Mouse (Mus musculus) heart, embryonic 13.5 days (tissue): ENCODE measurements around the gene Uhrf1. TPM values are rescaled to one million over a fixed set of nuclear protein-coding genes. Genes with fewer than 3 reads are reported as not detected.

Source experiments
- ATAC-seq: fragments of 200-750 bp; cut with Nextera tagmentation; 2 replicates; pipeline ENCODE4 v1.8.0; 2017; ENCODE audit warnings: moderate TSS enrichment; ENCODE audit not compliant: insufficient number of reproducible peaks, low FRiP score, low TSS enrichment; ENCODE audit errors: extremely low read depth
- H3K27ac ChIP-seq: fragments of 300-500 bp; sonication (generic); replicated peaks from 2 replicates; pipeline ENCODE4 v1.5.1; 2015; ENCODE audit warnings: moderate library complexity, mild to moderate bottlenecking, inconsistent platforms
- H3K27me3 ChIP-seq: fragments of 300-500 bp; sonication (generic); replicated peaks from 2 replicates; pipeline ENCODE4 v1.6.1; 2015; ENCODE audit warnings: mild to moderate bottlenecking, inconsistent platforms
- H3K36me3 ChIP-seq: fragments of 300-500 bp; sonication (generic); 2 replicates; pipeline ENCODE4 v1.6.1; 2015; ENCODE audit warnings: mild to moderate bottlenecking, inconsistent platforms
- H3K4me1 ChIP-seq: fragments of 300-500 bp; sonication (generic); 2 replicates; pipeline ENCODE4 v1.6.1; 2015; ENCODE audit warnings: inconsistent platforms
- H3K4me2 ChIP-seq: fragments of 300-500 bp; sonication (generic); 2 replicates; pipeline ENCODE4 v1.6.1; 2015; ENCODE audit warnings: inconsistent platforms, mild to moderate bottlenecking, moderate library complexity
- H3K4me3 ChIP-seq: fragments of 300-500 bp; sonication (generic); 2 replicates; pipeline ENCODE4 v1.5.1; 2015; ENCODE audit warnings: moderate library complexity, mild to moderate bottlenecking, inconsistent platforms
- H3K9ac ChIP-seq: fragments of 300-500 bp; sonication (generic); 2 replicates; pipeline ENCODE4 v1.6.1; 2015; ENCODE audit warnings: inconsistent platforms, mild to moderate bottlenecking, moderate library complexity
- H3K9me3 ChIP-seq: fragments of 300-500 bp; sonication (generic); 2 replicates; pipeline ENCODE4 v1.6.1; 2016; ENCODE audit warnings: inconsistent platforms
- WGBS: fragments of 180-500 bp; shearing (Covaris S2); methylation state at CpG from one replicate; pipeline ENCODE4 v1.1.7; 2015; ENCODE audit warnings: mixed read lengths; 5-methylcytosine and 5-hydroxymethylcytosine counted together
- polyA plus RNA-seq: library from polyadenylated mRNA; unstranded; fragments of >200 nt; fragmentation: Nextera tagmentation; extraction: Ambion mirVana; gene quantifications from 2 replicates; pipeline ENCODE4 v1.2.1, GENCODE M21; 2015

Gene Uhrf1
- polyA plus RNA-seq, 1 experiment from 2014 or later = 70.7 TPM

DNA sequence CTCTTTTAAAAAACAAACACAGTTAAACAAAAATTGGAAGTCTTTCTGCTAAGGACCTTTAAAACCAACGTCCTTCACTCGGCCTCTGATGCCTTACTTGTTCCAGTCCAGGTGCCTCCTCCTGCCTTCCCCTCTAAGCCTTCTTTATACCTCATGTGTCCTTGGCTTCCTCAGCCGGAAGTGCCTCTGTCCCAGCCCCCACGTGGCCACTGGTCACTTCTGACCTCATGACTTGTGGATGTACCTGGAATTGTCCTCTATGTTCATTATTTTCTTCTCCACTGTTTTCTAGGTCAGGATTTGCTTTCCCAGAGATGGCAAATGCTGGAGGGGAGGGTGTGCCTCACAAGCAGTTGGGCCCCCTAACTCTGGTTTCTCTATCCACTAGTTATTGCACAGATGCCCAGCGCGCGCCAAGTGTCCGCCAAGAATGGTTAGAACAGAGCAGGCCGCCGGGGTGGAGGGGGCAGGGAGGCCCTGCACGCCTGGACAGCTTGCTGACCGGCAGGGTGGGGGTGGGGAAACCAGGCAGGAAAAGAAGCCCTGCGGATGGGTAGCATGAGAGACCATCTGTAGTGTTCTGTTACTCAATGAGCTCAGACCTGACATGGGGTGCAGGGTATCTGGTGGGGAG lies 641 bp upstream of the Uhrf1 start:
- Histone ChIP-seq H3K4me1 (peaks cover 48% of the 10 kb centered on the region), H3K4me2 (peak overlapping the region; percentile 100), H3K9ac (peak overlapping the region; percentile 91), H3K9me3 (no peaks in the 10 kb centered on the region), H3K4me3 (peak overlapping the region; percentile 88), H3K27ac (peak overlapping the region; percentile 88), H3K36me3 (peaks cover 20% of the 10 kb centered on the region), H3K27me3 (no peaks in the 10 kb centered on the region)
- 23% methylated on average over 13 of the region's 13 CpGs for WGBS
- 0 out of 2 replicates have a peak, but pooled peaks have one; percentile 3 for ATAC-seq

DNA sequence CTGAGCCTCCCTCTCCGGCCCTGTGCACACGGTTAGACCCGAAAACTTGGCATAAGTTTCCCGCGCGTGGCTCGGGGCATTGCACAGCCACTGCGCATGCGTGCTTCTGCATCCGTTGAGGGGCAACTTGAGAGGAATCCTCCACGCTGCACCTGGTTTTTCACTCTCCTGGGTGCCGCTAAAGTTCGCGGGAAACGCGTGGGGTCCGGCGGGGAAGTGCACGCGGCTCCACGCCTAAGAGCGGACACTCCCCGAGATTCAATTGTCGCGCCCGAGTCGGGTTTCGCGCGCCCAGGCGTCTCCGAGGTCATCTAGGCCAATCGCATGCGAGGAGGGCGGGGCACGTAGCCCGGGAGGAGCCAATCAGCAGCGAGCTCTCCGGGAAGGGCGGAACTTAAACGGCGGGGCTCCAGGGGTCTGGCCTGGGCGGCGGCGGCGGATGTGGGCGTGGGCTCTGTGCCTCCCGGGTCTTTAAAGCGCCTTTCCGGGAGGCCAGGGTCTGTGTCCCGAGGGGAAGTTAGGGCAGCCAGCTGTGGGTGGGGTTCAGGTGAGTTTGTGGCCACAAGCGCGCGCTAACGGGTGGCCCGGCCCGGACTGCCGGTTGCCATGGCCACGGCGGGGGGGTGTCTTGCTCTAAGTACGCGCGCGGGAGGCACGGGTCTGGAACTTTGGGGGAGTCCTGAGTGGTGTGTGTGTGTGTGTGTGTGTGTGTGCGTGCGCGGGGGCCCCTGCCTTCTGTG lies 896 bp downstream of the Uhrf1 start:
- ATAC-seq = peak; percentile 87
- peak overlapping the region; percentile 88 for H3K27ac ChIP-seq
- no peaks in the 10 kb centered on the region for H3K27me3 ChIP-seq
- no peaks in the 10 kb centered on the region for H3K9me3 ChIP-seq
- under 1% methylated on average over 68 of the region's 68 CpGs for WGBS
- H3K4me2 ChIP-seq = peak overlapping the region; percentile 100
- H3K9ac ChIP-seq = peak overlapping the region; percentile 91
- H3K36me3 ChIP-seq = peaks cover 35% of the 10 kb centered on the region
- peak overlapping the region; percentile 88 for H3K4me3 ChIP-seq
- peaks cover 56% of the 10 kb centered on the region for H3K4me1 ChIP-seq

DNA sequence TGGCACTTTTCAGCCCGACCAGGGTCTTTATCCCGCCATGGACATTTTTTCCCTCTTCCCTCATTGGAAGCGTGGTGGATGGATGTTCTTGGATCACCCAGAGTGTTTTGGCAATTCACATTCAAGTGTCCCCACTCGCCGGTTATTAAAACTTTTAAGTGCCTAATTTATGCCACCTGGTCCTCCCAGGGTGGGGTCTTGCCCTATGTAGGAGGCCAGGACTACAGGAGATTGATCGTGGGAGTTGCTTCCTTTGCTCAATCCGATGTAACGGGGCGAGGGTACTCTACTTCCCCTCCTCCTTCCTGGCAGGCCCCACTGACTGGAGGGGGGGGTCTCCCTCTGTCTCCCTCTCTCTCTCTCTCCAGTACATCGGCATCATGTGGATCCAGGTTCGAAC lies 1.6 kb downstream of the Uhrf1 start:
- 12% methylated on average over 11 of the region's 11 CpGs for WGBS
- Histone ChIP-seq H3K4me3 (peak overlapping the region; percentile 88), H3K4me2 (peak overlapping the region; percentile 100), H3K9ac (peak overlapping the region; percentile 90), H3K9me3 (no peaks in the 10 kb centered on the region), H3K4me1 (peaks cover 56% of the 10 kb centered on the region), H3K36me3 (peaks cover 42% of the 10 kb centered on the region), H3K27me3 (no peaks in the 10 kb centered on the region), H3K27ac (0 out of 2 replicates have a peak overlapping the region, but pooled peaks have one; percentile 1)
- no peak for ATAC-seq

DNA sequence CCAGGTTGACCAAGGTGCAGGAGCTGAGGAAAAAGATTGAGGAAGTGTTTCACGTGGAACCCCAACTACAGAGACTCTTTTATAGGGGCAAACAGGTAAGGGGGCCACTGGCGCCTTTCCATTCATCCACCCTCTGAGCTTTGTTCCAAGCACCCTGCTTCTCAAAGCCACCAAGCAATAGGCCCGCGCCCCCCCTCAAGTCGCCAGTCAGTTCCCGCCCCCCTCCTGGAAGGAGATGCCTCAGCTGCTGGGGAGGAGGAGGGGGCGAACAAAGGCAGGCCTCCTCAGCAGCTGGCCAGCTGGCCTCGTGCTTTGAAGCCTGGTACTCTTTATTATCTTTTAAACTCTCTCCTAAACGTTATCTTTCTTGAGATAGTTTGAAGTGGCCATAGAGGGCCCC lies 2.0 kb downstream of the Uhrf1 start:
- H3K4me2 ChIP-seq = peak overlapping the region; percentile 100
- no peak for ATAC-seq
- no peaks in the 10 kb centered on the region for H3K27me3 ChIP-seq
- peak overlapping the region; percentile 90 for H3K9ac ChIP-seq
- WGBS = 23% methylated on average over 8 of the region's 9 CpGs
- peaks cover 47% of the 10 kb centered on the region for H3K36me3 ChIP-seq
- H3K4me3 ChIP-seq = peak overlapping the region; percentile 88
- H3K9me3 ChIP-seq = no peaks in the 10 kb centered on the region
- H3K4me1 ChIP-seq = peaks cover 56% of the 10 kb centered on the region
- 0 out of 2 replicates have a peak overlapping the region, but pooled peaks have one; percentile 1 for H3K27ac ChIP-seq

DNA sequence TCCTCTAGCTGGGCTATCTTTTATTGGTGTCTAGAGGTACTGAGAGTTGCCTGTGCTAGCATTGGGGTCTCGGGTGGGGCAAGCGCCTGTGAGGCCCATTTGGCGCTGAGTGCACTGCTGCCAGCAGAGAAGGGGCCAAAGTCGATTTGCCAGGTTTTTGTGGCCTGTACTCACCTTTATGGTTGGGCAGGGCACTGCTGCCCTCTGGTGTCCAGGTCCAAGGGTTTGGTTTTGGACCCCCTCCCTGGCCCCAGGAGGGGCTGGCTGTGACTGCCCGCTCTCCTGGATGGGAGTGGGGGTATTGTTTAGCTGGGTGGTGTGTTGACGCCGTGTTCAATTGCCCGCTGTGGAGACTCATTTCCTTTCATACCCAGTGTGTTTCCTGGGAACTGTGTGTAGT lies 2.7 kb downstream of the Uhrf1 start:
- 61% methylated on average over 8 of the region's 8 CpGs for WGBS
- H3K4me3 ChIP-seq = peak overlapping the region; percentile 88

DNA sequence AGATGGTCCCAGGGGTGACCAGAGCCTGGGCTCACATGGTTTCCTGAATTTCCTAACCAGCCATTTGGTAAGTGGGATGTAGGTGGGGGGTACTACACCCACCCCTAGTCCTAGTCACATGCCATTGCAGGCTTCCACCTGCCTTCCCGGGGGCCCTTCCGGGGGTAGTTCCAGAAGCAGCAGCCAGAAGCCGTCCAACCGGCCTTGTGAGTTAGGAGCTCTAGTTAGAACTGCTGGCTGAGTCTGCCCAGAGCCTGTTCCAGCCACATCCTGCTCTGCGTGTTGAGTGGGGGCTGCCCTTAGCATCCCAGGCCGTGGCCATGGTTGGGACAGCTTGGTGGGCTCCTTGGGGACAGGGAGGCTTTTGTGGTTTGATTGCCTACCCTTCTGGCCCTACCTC lies 5.0 kb downstream of the Uhrf1 start:
- Histone ChIP-seq H3K36me3 (peaks cover 76% of the 10 kb centered on the region), H3K27ac (no peak overlapping the region), H3K4me3 (no peak overlapping the region), H3K27me3 (no peaks in the 10 kb centered on the region), H3K9me3 (no peaks in the 10 kb centered on the region), H3K4me2 (no peak overlapping the region), H3K4me1 (peaks cover 45% of the 10 kb centered on the region), H3K9ac (peak overlapping the region; percentile 59)
- WGBS = 76% methylated on average over 6 of the region's 6 CpGs
- no peak for ATAC-seq

More for the DNA sequence above, 2.7 kb downstream of the Uhrf1 start:
- Histone ChIP-seq H3K4me1 (peaks cover 56% of the 10 kb centered on the region), H3K9me3 (no peaks in the 10 kb centered on the region), H3K4me2 (peak overlapping the region; percentile 100), H3K27ac (no peak overlapping the region), H3K36me3 (peaks cover 53% of the 10 kb centered on the region), H3K9ac (peak overlapping the region; percentile 90), H3K27me3 (no peaks in the 10 kb centered on the region)
- ATAC-seq = no peak

DNA sequence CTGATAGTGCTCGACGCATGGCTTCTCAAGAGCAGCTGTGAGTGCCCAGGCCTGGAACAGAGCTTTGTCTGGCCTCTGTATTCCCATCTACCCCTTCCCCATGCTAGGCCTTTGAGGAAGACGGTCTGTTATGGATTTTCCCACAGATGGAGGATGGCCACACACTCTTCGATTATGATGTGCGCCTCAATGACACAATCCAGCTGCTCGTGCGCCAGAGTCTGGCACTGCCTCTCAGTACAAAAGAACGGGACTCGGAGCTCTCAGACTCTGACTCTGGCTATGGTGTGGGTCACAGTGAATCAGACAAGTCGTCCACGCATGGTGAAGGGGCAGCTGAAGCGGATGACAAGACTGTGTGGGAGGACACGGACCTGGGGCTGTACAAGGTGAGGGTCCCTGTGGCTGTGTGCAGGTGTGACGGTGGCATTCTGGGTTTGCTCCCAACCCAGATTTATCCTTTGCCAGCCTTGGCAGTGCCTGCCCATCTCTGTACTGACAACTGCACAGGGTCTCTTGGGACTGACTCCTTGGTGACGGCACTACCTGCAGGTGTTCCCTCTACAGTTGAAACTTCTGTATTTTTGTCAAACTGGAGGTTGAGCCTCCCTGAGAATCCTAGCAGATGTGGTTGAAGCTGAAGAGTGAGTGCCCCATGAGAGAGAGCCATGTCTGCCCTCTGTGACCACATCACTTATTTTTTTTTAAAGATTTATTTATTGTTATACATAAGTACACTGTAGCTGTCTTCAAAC lies 6.2 kb downstream of the Uhrf1 start:
- H3K9ac ChIP-seq = peak overlapping the region; percentile 28; the same call in 1 of the 2 replicates
- H3K4me1 ChIP-seq = peaks cover 38% of the 10 kb centered on the region
- peaks cover 89% of the 10 kb centered on the region for H3K36me3 ChIP-seq
- WGBS = 90% methylated on average over 15 of the region's 15 CpGs
- no peak overlapping the region for H3K27ac ChIP-seq
- H3K9me3 ChIP-seq = no peaks in the 10 kb centered on the region
- no peak overlapping the region for H3K4me2 ChIP-seq
- no peaks in the 10 kb centered on the region for H3K27me3 ChIP-seq
- no peak for ATAC-seq
- H3K4me3 ChIP-seq = no peak overlapping the region

DNA sequence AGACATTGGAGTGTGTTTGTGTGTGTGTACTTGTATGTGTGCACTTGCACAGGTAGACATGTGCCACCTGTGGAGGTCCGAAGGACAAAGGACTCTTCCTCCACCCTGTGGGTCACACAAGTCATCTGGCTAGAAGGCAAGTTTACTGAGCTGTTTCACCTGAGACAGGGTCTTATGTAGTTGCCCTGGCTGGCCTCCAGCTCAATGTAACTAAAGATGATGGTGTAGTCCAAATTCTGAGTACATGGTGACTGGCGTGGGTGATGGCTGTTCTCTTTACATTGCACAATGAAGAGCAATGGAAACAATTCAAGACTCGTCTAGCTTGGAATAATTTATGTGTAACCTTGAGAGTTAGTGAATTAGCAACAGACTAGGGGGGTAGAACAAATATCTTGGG lies 21.3 kb downstream of the Uhrf1 start:
- Histone ChIP-seq H3K36me3 (peaks cover 42% of the 10 kb centered on the region), H3K4me1 (peaks cover 32% of the 10 kb centered on the region), H3K4me2 (0 out of 2 replicates have a peak overlapping the region, but pooled peaks have one; percentile 74), H3K4me3 (0 out of 2 replicates have a peak overlapping the region, but pooled peaks have one; percentile 92), H3K27ac (peak overlapping the region; percentile 89; the same call in 1 of the 2 replicates), H3K27me3 (no peaks in the 10 kb centered on the region), H3K9ac (no peak overlapping the region), H3K9me3 (no peaks in the 10 kb centered on the region)
- WGBS = 81% methylated on average over 3 of the region's 3 CpGs
- no peak for ATAC-seq

DNA sequence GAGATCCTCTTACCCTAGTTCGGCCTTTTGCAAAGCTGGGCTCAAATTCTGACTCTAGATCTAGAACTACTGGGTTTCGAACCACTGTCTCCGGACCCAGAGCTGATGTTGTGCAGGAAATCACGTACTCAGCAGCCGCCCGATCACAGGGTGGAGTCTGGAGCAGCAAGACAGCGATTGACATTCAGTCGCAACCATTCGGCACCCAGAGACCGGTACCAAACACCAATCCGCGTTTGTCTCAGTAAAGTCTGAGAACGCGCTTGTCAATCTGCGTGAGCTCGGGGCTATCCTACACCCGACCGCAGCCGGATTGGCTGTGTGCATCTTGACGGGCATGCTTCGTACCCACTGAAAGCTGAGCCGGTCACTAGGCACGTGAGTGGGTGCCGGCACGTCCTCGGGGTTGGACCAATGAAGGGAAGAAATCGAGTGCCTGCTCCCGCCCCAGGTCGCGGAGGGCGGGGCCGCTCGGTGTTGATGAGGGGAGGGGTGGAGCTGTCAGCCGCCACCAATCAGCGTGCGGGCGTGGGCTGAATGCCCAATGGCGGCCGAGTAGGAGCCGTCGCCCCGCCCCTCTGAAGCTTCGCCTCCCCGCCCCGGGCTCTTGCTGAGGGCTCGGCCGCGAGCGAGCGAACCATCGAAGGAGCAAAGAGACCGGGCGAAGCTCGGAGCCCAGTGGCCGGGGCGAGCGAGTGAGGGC lies 22.5 kb downstream of the Uhrf1 start, which contains the start of gene Kdm4b:
Gene Kdm4b, plus strand, starts transcription at position 613 of the 703 bp plus-strand sequence.
- Histone ChIP-seq H3K4me3 (peak within 1 kb of the TSS; percentile 92), H3K27me3 (no peaks in the 10 kb centered on the region), H3K4me2 (peak within 1 kb of the TSS; percentile 98), H3K4me1 (peaks cover 44% of the 10 kb centered on the region), H3K36me3 (peaks cover 30% of the 10 kb centered on the region), H3K9ac (peak within 1 kb of the TSS; percentile 97), H3K9me3 (no peaks in the 10 kb centered on the region), H3K27ac (peak within 1 kb of the TSS; percentile 97)
- WGBS = 1% methylated on average over 50 of the region's 57 CpGs
- ATAC-seq = peak; percentile 95

DNA sequence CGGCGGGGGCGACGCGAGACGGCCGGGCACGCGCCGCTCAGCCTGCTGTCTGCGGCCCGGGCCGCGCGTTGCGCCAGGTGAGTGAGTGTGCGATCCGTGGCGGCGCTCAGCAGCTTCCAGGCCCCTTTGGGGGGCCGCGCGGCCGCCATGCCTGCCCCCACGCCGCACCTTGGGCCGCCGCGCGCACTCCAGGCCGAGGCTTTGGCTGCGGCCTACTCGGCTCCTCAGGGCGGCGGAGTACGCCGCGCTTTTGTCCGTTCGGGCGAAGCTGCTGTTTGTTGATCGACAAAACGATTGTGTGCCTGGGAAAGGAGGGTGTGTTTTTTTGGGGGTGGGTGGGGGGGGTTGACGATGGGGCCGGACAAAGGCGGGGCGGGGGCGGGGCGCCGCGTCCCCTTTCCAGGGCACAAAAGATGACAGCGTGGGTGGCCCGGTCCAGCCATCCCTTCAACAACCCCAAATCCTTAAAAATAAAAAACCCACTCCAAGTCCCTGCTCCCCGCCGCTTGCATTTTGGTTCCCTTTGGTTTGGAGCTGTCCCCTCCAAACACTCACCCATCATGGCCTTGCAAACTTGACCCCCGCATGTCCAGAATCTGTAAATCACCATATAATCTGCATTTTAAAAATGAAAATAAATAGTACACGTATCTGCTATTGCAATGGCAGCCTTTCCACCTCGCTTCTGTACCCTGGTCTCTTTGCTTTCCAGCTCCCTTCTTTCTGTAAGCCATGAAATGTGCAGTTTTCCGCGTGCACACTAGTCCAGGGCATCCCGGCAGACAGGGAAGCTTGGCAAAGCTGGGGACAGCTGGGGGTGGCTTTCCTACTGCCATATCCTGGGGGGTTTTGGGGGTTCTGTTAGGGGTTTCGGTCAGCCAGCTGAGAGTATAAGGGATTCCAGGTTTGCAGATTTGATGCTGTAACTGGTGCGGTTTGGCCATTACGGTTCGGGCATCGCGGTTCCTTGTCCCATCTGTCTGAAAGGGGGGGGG lies 23.3 kb downstream of the Uhrf1 start:
- peak overlapping the region; percentile 92 for H3K4me3 ChIP-seq
- H3K9ac ChIP-seq = peak overlapping the region; percentile 97
- no peaks in the 10 kb centered on the region for H3K27me3 ChIP-seq
- WGBS = 3% methylated on average over 52 of the region's 67 CpGs
- peak overlapping the region; percentile 97 for H3K27ac ChIP-seq
- no peaks in the 10 kb centered on the region for H3K9me3 ChIP-seq
- peak; percentile 17; the same call in 1 of the 2 replicates for ATAC-seq
- peaks cover 22% of the 10 kb centered on the region for H3K36me3 ChIP-seq
- peaks cover 53% of the 10 kb centered on the region for H3K4me1 ChIP-seq
- peak overlapping the region; percentile 98 for H3K4me2 ChIP-seq
